Mouse (Mus musculus) cerebellum, adult 2 months (tissue): ENCODE measurements around the gene Pold1.

Source experiments
- CTCF ChIP-seq: fragments of 200-500 bp; IDR thresholded peaks from 2 replicates; pipeline ENCODE4 v1.5.1; 2011; ENCODE audit warnings: low read depth, mild to moderate bottlenecking, control low read depth, low read length, moderate library complexity, borderline replicate concordance; ENCODE audit not compliant: insufficient read depth
- POLR2A ChIP-seq: fragments of 200-500 bp; IDR thresholded peaks from 2 replicates; pipeline ENCODE4 v1.6.1; 2011; ENCODE audit warnings: low read length, control low read depth, borderline replicate concordance; ENCODE audit not compliant: insufficient read depth

DNA sequence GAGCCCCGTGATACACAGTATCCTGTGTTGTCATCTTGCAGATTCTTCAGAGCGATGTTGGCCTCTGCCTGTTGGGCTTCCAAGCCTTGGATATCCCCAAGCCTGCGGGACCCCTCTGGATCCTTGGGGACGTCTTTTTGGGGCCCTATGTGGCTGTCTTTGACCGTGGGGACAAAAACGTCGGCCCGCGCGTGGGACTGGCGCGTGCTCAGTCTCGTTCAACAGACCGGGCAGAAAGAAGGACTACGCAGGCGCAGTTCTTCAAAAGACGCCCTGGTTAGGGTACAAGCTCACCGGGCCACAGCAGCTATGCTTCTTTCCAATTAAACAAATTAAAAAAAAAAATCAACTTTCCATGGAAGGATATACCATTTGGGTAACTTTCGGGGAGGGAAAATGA is 37.9 kb upstream of the Pold1 start:
- TF ChIP-seq POLR2A (peak; percentile 52; the same call in 1 of the 2 replicates), CTCF (no peak)
